Mouse (Mus musculus): ENCODE results near the gene Abcf3.

- TF ChIP-seq POLR2A (IDR thresholded peaks at IDR 0.05; ENCODE audit: control insufficient read depth, extremely low read depth, insufficient read depth, low read length, poor library complexity), result no peak
- TF ChIP-seq CTCF (IDR thresholded peaks at IDR 0.05; ENCODE audit: borderline replicate concordance, control insufficient read depth, extremely low read depth, insufficient read depth, low read length, poor library complexity), result no peak
Measured at GRCm38 (mm10) chr16:20545696-20546095, 2.7 kb upstream of the Abcf3 start.

All from thymus, adult 2 months (tissue).